Mouse (Mus musculus) large intestine, adult 2 months (tissue): ENCODE measurements around the gene Xrcc4. TPM values are rescaled to one million over a fixed set of nuclear protein-coding genes. Genes with fewer than 3 reads are reported as not detected.
"Not testable (repeated sequence)": the region's sequence is repeated elsewhere in the genome, so short reads cannot be mapped to it uniquely, and the experiment has no call there.

ENCODE experiments used
- DNase-seq: peaks from one replicate; pipeline ENCODE4 v3.0.0-alpha.2; 2012; ENCODE audit warnings: low read depth, low spot score
- whole genome bisulfite sequencing: fragments of 180-500 bp; shearing (Covaris S2); methylation state at CpG from one replicate; pipeline ENCODE4 v1.1.7; 2018; 5-methylcytosine and 5-hydroxymethylcytosine counted together
- polyA plus RNA-seq: library from polyadenylated mRNA; depleted of rRNA; stranded (reverse); fragments of >200 nt; gene quantifications from 2 replicates; pipeline ENCODE4 v1.2.3, GENCODE M21; 2012

Gene Xrcc4
- polyA plus RNA-seq, 1 experiment = 0.72 TPM

DNA sequence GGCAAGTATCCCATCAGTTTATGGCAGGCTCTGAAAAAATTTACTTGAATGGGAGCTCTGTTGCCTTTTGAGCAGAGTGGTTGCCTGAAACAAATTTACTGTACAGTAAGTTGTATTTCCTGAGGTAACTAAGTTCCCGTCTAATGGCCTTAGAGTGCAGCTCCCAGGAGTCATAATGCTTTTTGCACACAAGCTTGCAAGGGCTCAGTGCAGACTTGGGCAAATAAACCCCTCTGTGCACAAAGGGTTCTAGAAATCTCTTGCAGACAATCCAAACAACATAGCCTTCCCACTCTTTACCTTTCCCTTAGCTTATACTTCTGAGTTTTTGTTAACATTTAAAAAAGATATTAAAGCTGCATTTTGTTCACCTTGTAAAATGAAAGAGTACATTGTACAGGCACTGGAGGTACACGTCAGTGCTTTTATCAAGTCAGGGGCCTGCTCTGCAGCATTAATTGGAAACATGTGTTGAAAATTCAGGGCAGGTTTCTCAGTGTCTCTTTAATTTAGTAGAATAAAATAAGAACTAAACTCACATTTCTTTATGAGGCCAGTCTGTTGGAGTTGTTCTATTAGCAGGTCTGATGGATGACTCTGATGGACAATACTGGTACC is 256.2 kb downstream of the Xrcc4 start:
- no peak for DNase-seq
- WGBS = 73% methylated on average over 2 of the region's 2 CpGs

DNA sequence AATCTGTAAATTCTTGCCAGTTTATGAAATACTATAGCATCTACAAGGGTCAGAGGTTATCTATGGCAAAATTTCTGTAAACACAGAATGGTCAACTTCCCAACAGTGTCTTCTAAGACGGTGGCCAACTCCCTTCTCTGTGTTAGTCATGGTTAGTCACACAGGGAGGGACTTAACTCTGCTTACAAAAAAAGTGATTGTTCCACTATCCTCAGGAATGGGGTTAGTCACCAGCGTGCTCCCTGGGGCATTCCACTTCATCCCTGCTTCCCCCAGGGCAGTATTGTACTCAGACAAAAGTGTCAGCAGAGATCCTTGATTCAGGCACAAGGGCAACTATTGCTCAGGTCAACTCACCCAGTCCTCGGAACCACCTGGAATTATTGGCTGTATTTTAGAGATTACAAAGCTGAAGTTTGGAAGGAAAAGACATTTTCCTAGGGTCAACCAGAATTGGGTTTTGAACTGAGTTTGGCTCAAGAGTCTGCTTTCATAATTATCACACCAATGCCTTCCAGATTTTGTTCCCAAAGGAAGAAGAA is 260.9 kb downstream of the Xrcc4 start:
- WGBS = 43% methylated on average over 3 of the region's 3 CpGs
- DNase-seq = no peak

DNA sequence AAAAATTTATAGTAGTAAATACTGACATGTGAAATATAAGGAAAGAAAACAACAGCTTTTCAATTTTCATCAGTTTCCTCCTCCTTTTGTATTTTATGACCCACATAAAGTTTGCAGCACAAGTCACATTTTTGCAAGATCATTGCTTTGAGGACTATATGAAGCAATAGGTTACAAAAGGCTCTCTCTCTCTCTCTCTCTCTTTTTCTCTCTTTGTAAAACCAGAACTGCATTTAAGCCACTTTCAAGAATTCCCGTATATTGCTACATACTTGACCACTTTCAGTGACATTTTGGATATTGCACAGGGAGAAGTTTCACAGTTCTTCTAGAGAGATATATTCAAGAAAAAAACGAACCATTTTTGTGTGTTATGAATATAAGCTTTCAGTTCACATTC is 261.6 kb downstream of the Xrcc4 start:
- DNase-seq = no peak
- WGBS = 72% methylated on average over 2 of the region's 2 CpGs

DNA sequence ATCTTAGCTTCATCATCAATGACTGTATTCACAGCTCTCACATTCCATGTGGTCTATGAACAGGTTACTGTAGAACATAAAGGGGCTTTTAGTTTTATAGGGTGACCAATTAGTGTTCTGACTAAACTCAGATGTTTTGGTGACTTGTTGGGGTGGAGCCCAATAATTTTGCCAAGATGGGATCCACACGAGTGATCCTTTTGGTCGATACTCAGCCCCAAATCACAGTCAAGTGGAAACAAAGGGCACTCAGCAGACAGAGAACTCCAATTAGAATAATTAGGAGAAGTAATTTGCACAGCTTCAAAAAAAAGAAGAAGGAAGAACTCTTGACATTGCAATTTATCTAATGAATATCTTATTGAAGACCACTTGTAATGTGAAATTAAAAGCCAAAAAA is 274.9 kb downstream of the Xrcc4 start:
- 89% methylated on average over 2 of the region's 2 CpGs for WGBS
- DNase-seq = no peak

DNA sequence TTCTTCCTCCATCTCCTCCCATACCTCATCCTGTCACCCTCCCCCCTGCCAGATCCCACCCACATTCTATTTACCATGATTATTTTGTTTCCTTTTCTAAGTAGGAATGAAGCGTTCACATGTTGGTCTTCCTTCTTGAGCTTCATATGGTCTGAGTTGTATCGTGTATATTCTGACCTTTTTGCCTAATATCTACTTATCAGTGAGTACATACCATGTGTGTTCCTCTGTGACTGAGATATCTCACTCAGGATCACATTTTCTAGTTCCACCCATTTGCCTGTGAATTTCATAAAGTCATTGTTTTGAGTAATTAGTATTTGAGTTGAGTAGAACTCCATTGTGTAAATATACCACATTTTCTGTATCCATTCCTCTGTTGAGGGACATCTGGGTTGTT is 277.2 kb downstream of the Xrcc4 start:
- no peak for DNase-seq
- WGBS = 92% methylated on average over 2 of the region's 2 CpGs

- no peak for DNase-seq
Measured at GRCm38 (mm10) chr13:89809024-89809423, 280.4 kb downstream of the Xrcc4 start.

GRCm38 (mm10) chr13:89801901-89802300 is 287.5 kb downstream of the Xrcc4 start:
- DNase-seq = no peak
- 90% methylated on average over 2 of the region's 2 CpGs for WGBS

GRCm38 (mm10) chr13:89797721-89798120 is 291.7 kb downstream of the Xrcc4 start:
- no peak for DNase-seq
- 85% methylated on average over 3 of the region's 3 CpGs for WGBS

- 16% methylated on average over 5 of the region's 5 CpGs for WGBS
- no peak for DNase-seq
Measured at GRCm38 (mm10) chr13:89791475-89791874, 297.9 kb downstream of the Xrcc4 start.

- WGBS = 7% methylated on average over 2 of the region's 2 CpGs
- DNase-seq = no peak
Measured at GRCm38 (mm10) chr13:89782886-89783285, 306.5 kb downstream of the Xrcc4 start.

- WGBS = 84% methylated on average over 3 of the region's 3 CpGs
- no peak for DNase-seq
Measured at GRCm38 (mm10) chr13:89780276-89780675, 309.1 kb downstream of the Xrcc4 start.

DNA sequence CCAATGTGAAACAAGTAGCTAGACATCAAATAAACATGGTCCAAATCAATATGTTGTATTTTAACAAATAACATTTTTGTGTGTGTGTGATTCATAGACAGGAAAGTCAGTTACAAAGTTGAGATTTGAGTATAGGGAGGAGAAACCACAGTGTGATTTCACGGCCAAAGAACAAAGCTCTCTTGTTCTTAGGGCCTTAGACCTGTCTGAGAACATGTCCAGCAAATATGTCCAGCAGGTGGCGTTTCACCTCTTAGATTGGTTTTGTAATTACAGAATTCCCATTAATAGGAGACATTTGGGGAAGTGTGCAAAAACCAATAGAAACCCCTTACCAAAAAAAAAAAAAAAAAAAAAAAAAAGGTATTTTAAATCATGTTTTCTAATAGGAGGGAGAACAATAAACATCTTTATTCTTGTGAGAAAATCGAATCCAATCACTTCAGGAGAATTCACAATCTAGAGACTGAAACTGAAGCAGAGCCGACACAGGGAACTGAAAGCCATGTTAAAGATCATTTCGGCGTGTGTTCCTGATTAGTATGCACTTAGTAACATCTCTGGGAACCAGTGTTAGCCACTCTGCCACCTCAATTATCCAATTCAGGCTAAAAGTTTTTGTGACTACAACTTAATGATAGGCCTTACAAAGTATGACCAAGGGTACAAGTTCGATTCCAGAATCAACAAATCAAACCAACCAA is 310.0 kb downstream of the Xrcc4 start:
- no peak for DNase-seq
- WGBS = 59% methylated on average over 7 of the region's 7 CpGs

GRCm38 (mm10) chr13:89777764-89778163 is 311.6 kb downstream of the Xrcc4 start:
- 79% methylated on average over 1 of the region's 1 CpGs for WGBS
- DNase-seq = no peak

GRCm38 (mm10) chr13:89777146-89777545 is 312.3 kb downstream of the Xrcc4 start:
- DNase-seq = no peak
- 65% methylated on average over 1 of the region's 1 CpGs for WGBS

DNA sequence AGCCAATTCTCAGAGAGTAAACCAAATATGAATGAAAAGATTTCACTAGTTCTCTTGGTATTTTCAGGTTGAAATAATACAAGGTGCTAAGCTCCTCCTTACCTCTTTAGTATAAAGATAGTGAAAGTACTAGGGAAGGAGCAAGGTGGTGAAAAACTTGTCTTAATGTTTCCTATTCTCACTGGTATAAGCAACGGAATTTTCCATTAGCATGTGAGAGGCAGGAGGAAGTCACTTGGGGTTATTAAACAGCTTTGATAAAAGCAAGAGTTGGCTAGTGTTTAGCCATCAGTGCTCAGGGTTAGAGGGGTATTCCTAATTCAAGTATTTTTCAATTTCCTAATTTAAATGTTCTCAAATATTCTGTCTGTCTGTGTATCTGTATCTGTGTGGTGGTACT is 322.9 kb downstream of the Xrcc4 start:
- DNase-seq = no peak
- 77% methylated on average over 1 of the region's 1 CpGs for WGBS

- WGBS = 77% methylated on average over 3 of the region's 3 CpGs
- DNase-seq = no peak
Measured at GRCm38 (mm10) chr13:89765966-89766365, 323.4 kb downstream of the Xrcc4 start.

DNA sequence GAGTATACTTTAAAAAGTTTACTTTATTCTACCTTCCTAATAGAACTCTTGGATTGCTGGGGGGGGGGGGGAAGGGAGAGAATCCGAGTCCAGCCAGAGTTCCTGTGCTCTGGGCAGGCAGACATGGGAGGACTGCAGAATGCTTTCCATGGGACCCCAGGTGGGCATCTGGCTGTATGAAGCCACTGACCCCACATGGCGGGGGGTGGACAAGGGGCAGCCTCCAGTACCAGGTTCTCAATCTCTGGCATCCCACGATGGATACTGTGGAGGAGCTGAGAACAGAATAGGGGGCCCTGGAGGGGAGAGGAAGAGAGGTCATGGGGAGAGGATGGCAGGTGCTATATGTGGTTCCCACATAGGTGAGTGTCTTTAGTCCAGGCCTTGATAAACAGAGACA is 327.1 kb downstream of the Xrcc4 start:
- 73% methylated on average over 3 of the region's 3 CpGs for WGBS
- DNase-seq = no peak

DNA sequence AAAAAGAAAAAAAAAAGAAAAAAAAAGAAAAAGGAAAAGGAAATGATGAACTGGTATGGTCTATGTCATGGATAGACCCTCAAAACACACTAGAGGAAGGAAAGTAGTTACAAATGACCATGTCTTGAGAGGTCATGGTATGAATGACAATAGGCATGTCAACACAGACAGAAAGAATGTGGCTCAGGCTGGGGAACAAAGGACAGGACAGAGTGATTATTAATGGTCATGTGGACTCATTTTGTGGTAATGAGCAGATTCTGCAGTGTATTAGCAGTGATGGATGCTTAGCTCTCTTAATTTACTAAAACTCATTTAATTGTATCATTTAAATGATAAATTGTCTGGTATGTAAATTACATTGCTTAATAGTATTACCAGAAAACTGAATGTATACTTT is 333.1 kb downstream of the Xrcc4 start:
- no peak for DNase-seq

DNA sequence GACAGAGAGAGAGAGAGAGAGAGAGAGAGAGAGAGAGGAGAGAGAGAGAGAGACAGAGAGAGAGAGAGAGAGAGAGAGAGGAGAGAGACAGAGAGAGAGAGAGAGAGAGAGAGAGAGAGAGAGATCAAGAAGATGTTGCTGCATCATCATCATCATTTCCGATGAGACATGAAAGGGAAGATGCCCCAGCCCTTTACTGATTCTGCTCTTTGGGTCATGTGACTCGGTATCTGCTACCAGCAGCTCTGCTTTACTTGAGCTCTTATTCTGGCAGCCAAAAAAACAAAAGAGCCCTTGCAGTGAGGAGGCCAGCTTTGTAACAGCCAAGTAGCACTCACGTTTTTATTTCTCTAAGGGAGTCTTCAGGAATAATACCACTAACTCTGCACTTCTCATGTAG is 338.8 kb downstream of the Xrcc4 start:
- WGBS = 33% methylated on average over 3 of the region's 3 CpGs
- DNase-seq = not testable (repeated sequence)

GRCm38 (mm10) chr13:89743201-89743600 is 346.2 kb downstream of the Xrcc4 start:
- DNase-seq = no peak
- 76% methylated on average over 8 of the region's 8 CpGs for whole genome bisulfite sequencing

DNA sequence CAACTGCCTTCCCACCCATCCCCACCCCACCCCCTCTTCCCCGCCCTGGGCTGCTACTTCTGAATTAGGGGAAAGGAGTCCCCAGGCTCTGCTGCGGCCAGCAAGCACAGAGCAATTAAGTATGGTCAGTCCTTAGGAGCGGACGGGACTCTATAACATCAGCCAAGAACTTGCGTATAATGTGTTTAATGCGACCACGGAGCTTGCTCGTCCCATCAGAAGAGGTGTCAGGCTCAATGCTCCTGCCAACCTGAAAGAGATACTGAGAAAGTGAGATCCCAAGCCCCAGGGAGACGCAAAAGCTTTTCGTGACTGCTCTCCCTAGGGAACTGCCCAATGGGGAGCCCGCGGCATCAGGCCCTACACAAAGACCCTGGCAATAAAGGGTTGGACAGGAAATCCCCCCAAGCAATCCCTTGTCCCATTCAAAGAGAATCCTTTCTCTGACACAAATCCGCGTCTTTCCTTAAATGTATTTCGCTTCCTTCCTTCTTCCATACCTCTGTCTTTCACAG is 346.7 kb downstream of the Xrcc4 start:
- DNase-seq = no peak
- WGBS = 29% methylated on average over 15 of the region's 15 CpGs
